Mouse (Mus musculus) cerebellum, adult 2 months (tissue): ENCODE measurements at regions not wholly inside any gene's neighbourhood (a gene's known extent, or its start where the extent isn't known, plus 50 kb on each side); places are given as distances from the start of the nearest gene placed in this dataset.

Experiments used
- CTCF ChIP-seq: fragments of 200-500 bp; IDR thresholded peaks from 2 replicates; pipeline ENCODE4 v1.5.1; 2011; ENCODE audit warnings: low read depth, mild to moderate bottlenecking, control low read depth, low read length, moderate library complexity, borderline replicate concordance; ENCODE audit not compliant: insufficient read depth
- POLR2A ChIP-seq: fragments of 200-500 bp; IDR thresholded peaks from 2 replicates; pipeline ENCODE4 v1.6.1; 2011; ENCODE audit warnings: low read length, control low read depth, borderline replicate concordance; ENCODE audit not compliant: insufficient read depth

DNA sequence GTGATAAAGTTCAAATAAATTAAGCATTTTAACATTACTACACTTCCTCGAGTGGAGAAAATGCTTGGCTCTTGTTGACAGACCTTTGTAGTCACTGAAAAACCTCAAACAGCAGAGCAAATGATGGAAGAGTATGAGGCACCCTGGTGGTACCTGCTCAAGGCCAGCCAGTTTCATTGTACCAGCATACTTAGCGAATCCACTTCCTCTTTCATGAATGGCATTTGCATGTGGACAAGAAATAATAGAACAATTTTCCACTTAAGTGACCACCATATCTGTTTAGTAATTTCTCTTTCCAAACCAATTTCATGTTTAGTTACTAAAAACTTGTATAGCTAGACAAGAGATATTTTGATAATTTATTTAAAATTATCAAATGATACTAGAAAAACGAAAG, 1231.3 kb downstream of the Dnajb9 start:
- TF ChIP-seq POLR2A (no peak), CTCF (no peak)
